Mouse (Mus musculus) liver, embryonic 11.5 days (tissue): ENCODE results near the gene Stxbp1. TPM values are rescaled to one million over a fixed set of nuclear protein-coding genes. Genes with fewer than 3 reads are reported as not detected.

ENCODE experiments used
- ATAC-seq: fragments of 200-750 bp; cut with Nextera tagmentation; replicated peaks from 2 replicates; pipeline ENCODE4 v1.8.0; 2017; ENCODE audit warnings: moderate number of reproducible peaks, mild to moderate bottlenecking, moderate TSS enrichment, moderate library complexity; ENCODE audit not compliant: low FRiP score
- DNase-seq: peaks from one replicate; pipeline ENCODE4 v3.0.0-alpha.2; 2017; ENCODE audit warnings: low spot score
- H3K27ac ChIP-seq: fragments of 300-500 bp; sonication (generic); 2 replicates; pipeline ENCODE4 v1.5.1; 2014; ENCODE audit warnings: mild to moderate bottlenecking, low read depth, low read length, control low read depth
- H3K27me3 ChIP-seq: fragments of 300-500 bp; sonication (generic); replicated peaks from 2 replicates; pipeline ENCODE4 v1.6.1; 2014; ENCODE audit warnings: low read length, mixed read lengths; ENCODE audit not compliant: control insufficient read depth, insufficient read depth
- H3K36me3 ChIP-seq: fragments of 300-500 bp; sonication (generic); 2 replicates; pipeline ENCODE4 v1.6.1; 2014; ENCODE audit warnings: mild to moderate bottlenecking, low read length, moderate library complexity, mixed read lengths; ENCODE audit not compliant: control insufficient read depth, insufficient read depth
- H3K4me1 ChIP-seq: fragments of 300-500 bp; sonication (generic); replicated peaks from 2 replicates; pipeline ENCODE4 v1.6.1; 2014; ENCODE audit warnings: low read length, mixed read lengths; ENCODE audit not compliant: control insufficient read depth, insufficient read depth
- H3K4me2 ChIP-seq: fragments of 300-500 bp; sonication (generic); 2 replicates; pipeline ENCODE4 v1.6.1; 2014; ENCODE audit warnings: mild to moderate bottlenecking, control low read depth, moderate library complexity
- H3K4me3 ChIP-seq: fragments of 300-500 bp; sonication (generic); 2 replicates; pipeline ENCODE4 v1.5.1; 2014; ENCODE audit warnings: low read depth, low read length, control low read depth
- H3K9ac ChIP-seq: fragments of 300-500 bp; sonication (generic); 2 replicates; pipeline ENCODE4 v1.6.1; 2014; ENCODE audit warnings: low read depth, low read length, control low read depth
- H3K9me3 ChIP-seq: fragments of 300-500 bp; sonication (generic); 2 replicates; pipeline ENCODE4 v1.6.1; 2016; ENCODE audit warnings: low read length, inconsistent platforms, mixed read lengths; ENCODE audit not compliant: control insufficient read depth
- WGBS: fragments of 180-500 bp; shearing (Covaris S2); extraction: QIAGEN DNeasy Blood & Tissue Kit; methylation state at CpG from one replicate; pipeline ENCODE4 v1.1.7; 2014; 5-methylcytosine and 5-hydroxymethylcytosine counted together
- polyA plus RNA-seq: library from polyadenylated mRNA; unstranded; fragments of >200 nt; fragmentation: Nextera tagmentation; extraction: Ambion mirVana; gene quantifications from 2 replicates; pipeline ENCODE4 v1.2.1, GENCODE M21; 2014

Stxbp1 gene
- polyA plus RNA-seq, 1 experiment from 2014 or later = 11.8 TPM

GRCm38 (mm10) chr2:32877303-32877702 lies 30.3 kb upstream of the Stxbp1 start:
- WGBS = 34% methylated on average over 5 of the region's 5 CpGs
- no peak overlapping the region for H3K27ac ChIP-seq
- ATAC-seq = no peak

GRCm38 (mm10) chr2:32876490-32877302 lies 29.7 kb upstream of the Stxbp1 start:
- H3K9me3 ChIP-seq = no peaks in the 10 kb centered on the region
- ATAC-seq = 0 out of 2 replicates have a peak, but pooled peaks have one; percentile 18
- H3K4me2 ChIP-seq = peak overlapping the region; percentile 96
- no peaks in the 10 kb centered on the region for H3K36me3 ChIP-seq
- H3K27ac ChIP-seq = no peak overlapping the region
- 9% methylated on average over 20 of the region's 20 CpGs for whole genome bisulfite sequencing
- DNase-seq = no peak
- H3K9ac ChIP-seq = peak overlapping the region; percentile 73
- peaks cover 51% of the 10 kb centered on the region for H3K4me1 ChIP-seq
- peak overlapping the region; percentile 70 for H3K4me3 ChIP-seq
- H3K27me3 ChIP-seq = no peaks in the 10 kb centered on the region

More at GRCm38 (mm10) chr2:32877303-32877702, 30.3 kb upstream of the Stxbp1 start:
- no peak for DNase-seq
- peaks cover 57% of the 10 kb centered on the region for H3K4me1 ChIP-seq
- peak overlapping the region; percentile 73; the same call in 1 of the 2 replicates for H3K9ac ChIP-seq
- H3K36me3 ChIP-seq = no peaks in the 10 kb centered on the region
- H3K9me3 ChIP-seq = no peaks in the 10 kb centered on the region
- H3K27me3 ChIP-seq = no peaks in the 10 kb centered on the region
- peak overlapping the region; percentile 96 for H3K4me2 ChIP-seq
- peak overlapping the region; percentile 70 for H3K4me3 ChIP-seq

GRCm38 (mm10) chr2:32875675-32876489 lies 28.8 kb upstream of the Stxbp1 start, which contains the start of gene Fam129b:
Fam129b (plus strand) TSS chr2:32876114.
- DNase-seq = peak; percentile 88
- Histone ChIP-seq H3K4me3 (peak within 1 kb of the TSS; percentile 70), H3K4me1 (peaks cover 42% of the 10 kb centered on the region), H3K36me3 (no peaks in the 10 kb centered on the region), H3K4me2 (peak within 1 kb of the TSS; percentile 96), H3K9ac (peak within 1 kb of the TSS; percentile 73), H3K9me3 (no peaks in the 10 kb centered on the region), H3K27ac (peak within 1 kb of the TSS; percentile 44), H3K27me3 (no peaks in the 10 kb centered on the region)
- 2% methylated on average over 65 of the region's 68 CpGs for WGBS
- peak; percentile 88 for ATAC-seq

GRCm38 (mm10) chr2:32874951-32875674 lies 28.1 kb upstream of the Stxbp1 start:
- no peak for DNase-seq

GRCm38 (mm10) chr2:32874070-32874469 lies 27.0 kb upstream of the Stxbp1 start:
- peaks cover 33% of the 10 kb centered on the region for H3K4me1 ChIP-seq
- H3K9me3 ChIP-seq = no peaks in the 10 kb centered on the region
- no peak overlapping the region for H3K27ac ChIP-seq
- no peak overlapping the region for H3K9ac ChIP-seq
- no peak for ATAC-seq
- no peaks in the 10 kb centered on the region for H3K27me3 ChIP-seq
- H3K4me3 ChIP-seq = no peak overlapping the region
- H3K36me3 ChIP-seq = no peaks in the 10 kb centered on the region
- 76% methylated on average over 3 of the region's 3 CpGs for WGBS
- H3K4me2 ChIP-seq = no peak overlapping the region
- DNase-seq = no peak

More at GRCm38 (mm10) chr2:32874951-32875674, 28.1 kb upstream of the Stxbp1 start:
- H3K36me3 ChIP-seq = no peaks in the 10 kb centered on the region
- peak overlapping the region; percentile 70 for H3K4me3 ChIP-seq
- no peaks in the 10 kb centered on the region for H3K9me3 ChIP-seq
- WGBS = 23% methylated on average over 15 of the region's 15 CpGs
- no peak for ATAC-seq
- no peaks in the 10 kb centered on the region for H3K27me3 ChIP-seq
- peak overlapping the region; percentile 73 for H3K9ac ChIP-seq
- H3K4me1 ChIP-seq = peaks cover 42% of the 10 kb centered on the region
- peak overlapping the region; percentile 96 for H3K4me2 ChIP-seq
- peak overlapping the region; percentile 44; the same call in 1 of the 2 replicates for H3K27ac ChIP-seq

- no peaks in the 10 kb centered on the region for H3K27me3 ChIP-seq
- H3K27ac ChIP-seq = no peak overlapping the region
- H3K36me3 ChIP-seq = no peaks in the 10 kb centered on the region
- H3K9me3 ChIP-seq = no peaks in the 10 kb centered on the region
- H3K4me1 ChIP-seq = peaks cover 7% of the 10 kb centered on the region; the same call in 1 of the 2 replicates
- no peak overlapping the region for H3K4me2 ChIP-seq
- H3K9ac ChIP-seq = no peak overlapping the region
- ATAC-seq = no peak
- no peak for DNase-seq
- no peak overlapping the region for H3K4me3 ChIP-seq
- WGBS = 43% methylated on average over 8 of the region's 8 CpGs
These were observed 23.4 kb upstream of the Stxbp1 start for GRCm38 (mm10) chr2:32870275-32871100.

- Histone ChIP-seq H3K27ac (no peak overlapping the region), H3K4me1 (peaks cover 6% of the 10 kb centered on the region; the same call in 1 of the 2 replicates), H3K9ac (no peak overlapping the region), H3K9me3 (no peaks in the 10 kb centered on the region), H3K27me3 (no peaks in the 10 kb centered on the region), H3K4me3 (no peak overlapping the region), H3K36me3 (no peaks in the 10 kb centered on the region), H3K4me2 (no peak overlapping the region)
- 63% methylated on average over 6 of the region's 6 CpGs for WGBS
- DNase-seq (no peak), ATAC-seq (no peak)
These were observed 22.8 kb upstream of the Stxbp1 start for GRCm38 (mm10) chr2:32869721-32870274.
